Mouse (Mus musculus) lung, adult 2 months (tissue): ENCODE data around the gene Amdhd1.

Experiments used
- CTCF ChIP-seq: fragments of 200-500 bp; IDR thresholded peaks from 2 replicates; pipeline ENCODE4 v1.5.1; 2011; ENCODE audit warnings: mild to moderate bottlenecking, low read length, control low read depth; ENCODE audit not compliant: insufficient read depth
- POLR2A ChIP-seq: fragments of 200-500 bp; IDR thresholded peaks from 2 replicates; pipeline ENCODE4 v1.6.1; 2011; ENCODE audit warnings: low read depth, mild to moderate bottlenecking, control low read depth, low read length, borderline replicate concordance; ENCODE audit errors: extremely low read depth

- TF ChIP-seq CTCF, result no peak
- TF ChIP-seq POLR2A, result no peak
Observed at GRCm38 (mm10) chr10:93541585-93541984, 1.8 kb upstream of the Amdhd1 start.
